Mouse (Mus musculus) CH12F3 (cell line): ENCODE results near the gene AC134908.4.

Experiments used
- in situ Hi-C: fragments of 300-500 bp; cut with MboI; formaldehyde crosslinking; loops from 2 replicates; pipeline ENCODE4 v1.14.3; 2020; ENCODE audit warnings: low sequenced_read_pairs

Gene AC134908.4

GRCm38 (mm10) chr17:25831451-25832281, 36.2 kb upstream of the AC134908.4 start:
- in situ Hi-C loops: no loop called here

- in situ Hi-C loops: no loop called here
These were observed 35.5 kb upstream of the AC134908.4 start for GRCm38 (mm10) chr17:25830806-25831431.

DNA sequence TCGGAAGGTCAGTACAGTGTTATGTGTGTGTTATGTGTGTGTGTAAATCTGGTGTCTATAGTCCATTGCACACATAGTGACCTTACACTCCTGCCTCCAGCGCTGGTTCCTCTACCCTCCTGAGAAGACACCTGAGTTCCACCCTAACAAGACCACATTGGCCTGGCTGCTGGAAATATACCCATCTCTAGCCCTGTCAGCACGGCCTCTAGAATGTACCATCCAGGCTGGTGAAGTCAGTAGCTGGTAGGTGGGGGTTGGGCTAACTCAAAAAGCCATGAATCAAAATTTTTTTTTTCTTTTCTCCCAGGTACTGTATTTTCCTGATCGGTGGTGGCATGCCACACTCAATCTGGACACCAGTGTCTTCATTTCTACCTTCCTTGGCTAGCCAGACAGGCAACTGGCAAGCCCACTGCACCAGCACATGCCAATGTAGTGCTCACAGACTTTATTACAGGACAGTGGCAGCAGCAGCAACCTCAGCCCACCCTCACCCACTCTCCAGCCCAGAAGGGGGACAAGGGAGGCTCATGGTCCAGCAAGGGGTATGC, 34.8 kb upstream of the AC134908.4 start:
- in situ Hi-C loops: no loop called here

DNA sequence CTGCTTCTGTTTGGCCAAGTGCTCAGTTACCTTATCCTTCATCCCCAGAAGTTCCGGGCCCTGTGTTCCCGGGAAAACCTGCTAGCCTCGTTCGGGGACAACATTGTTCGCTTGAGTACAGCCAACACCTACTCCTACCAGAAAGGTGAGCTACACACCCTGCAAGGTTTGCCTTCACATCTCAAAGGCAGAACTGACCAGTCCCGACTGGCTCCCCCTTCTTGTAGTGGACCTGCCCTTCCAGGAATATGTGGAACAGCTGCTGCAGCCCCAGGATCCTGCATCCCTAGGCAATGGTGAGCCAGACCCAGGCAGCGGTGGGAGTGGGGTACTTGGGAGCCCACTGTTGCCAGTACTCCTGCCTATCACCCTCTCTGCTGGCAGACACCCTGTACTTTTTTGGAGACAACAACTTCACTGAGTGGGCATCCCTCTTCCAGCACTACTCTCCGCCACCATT, 34.1 kb upstream of the AC134908.4 start:
- in situ Hi-C loops: no loop called here

DNA sequence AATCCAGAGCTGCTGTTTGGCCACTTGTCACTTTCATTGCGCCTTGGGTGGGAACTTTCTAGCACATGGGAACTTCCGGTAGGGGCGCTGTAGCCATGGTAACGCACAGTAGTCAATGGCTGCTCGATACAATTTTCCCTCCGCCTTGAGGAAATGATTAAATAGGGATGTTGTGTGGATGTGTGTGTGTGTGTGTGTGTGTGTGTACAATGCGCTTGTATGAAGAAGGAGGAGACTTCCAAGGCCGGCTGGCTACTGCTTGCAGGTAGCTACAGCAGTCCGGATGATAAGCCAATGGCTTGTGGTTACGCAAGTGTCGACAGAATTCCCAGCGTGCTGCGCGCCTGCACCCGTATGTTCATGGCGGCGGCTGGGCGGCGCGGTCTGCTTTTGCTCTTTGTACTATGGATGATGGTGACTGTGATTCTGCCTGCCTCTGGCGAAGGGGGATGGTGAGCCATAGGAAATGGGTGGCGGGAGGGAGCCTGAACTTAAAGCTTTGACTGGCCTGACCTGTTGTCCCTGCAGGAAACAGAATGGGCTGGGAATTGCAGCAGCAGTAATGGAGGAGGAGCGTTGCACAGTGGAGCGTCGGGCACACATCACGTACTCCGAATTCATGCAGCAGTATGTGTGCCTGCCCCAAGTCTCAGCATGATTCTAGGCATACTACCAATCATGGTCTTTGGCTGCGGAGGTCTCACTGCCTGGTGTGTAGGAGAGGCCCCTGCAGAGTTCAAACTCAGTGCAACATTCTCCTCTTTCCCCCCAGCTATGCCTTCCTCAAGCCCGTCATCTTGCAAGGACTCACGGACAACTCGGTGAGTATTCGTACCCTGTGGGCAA, 33.5 kb upstream of the AC134908.4 start, which contains the start of gene Jmjd8:
Gene Jmjd8 (plus strand): TSS at position 156 of the 846 bp plus-strand sequence.
- in situ Hi-C loops: no loop called here

DNA sequence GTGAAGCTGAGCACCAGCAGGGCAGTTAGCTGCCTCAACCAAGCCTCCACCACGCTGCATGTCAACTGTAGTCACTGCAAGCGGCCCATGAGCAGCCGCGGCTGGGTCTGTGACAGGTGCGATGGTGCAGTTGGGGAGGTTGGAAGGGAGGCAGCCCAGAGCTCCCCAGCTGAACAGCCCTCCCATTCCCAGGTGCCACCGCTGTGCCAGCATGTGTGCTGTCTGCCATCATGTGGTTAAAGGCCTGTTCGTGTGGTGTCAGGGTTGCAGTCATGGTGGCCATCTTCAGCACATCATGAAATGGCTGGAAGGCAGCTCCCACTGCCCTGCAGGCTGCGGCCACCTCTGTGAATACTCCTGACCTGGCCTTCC, 32.8 kb upstream of the AC134908.4 start:
- in situ Hi-C loops: no loop called here

DNA sequence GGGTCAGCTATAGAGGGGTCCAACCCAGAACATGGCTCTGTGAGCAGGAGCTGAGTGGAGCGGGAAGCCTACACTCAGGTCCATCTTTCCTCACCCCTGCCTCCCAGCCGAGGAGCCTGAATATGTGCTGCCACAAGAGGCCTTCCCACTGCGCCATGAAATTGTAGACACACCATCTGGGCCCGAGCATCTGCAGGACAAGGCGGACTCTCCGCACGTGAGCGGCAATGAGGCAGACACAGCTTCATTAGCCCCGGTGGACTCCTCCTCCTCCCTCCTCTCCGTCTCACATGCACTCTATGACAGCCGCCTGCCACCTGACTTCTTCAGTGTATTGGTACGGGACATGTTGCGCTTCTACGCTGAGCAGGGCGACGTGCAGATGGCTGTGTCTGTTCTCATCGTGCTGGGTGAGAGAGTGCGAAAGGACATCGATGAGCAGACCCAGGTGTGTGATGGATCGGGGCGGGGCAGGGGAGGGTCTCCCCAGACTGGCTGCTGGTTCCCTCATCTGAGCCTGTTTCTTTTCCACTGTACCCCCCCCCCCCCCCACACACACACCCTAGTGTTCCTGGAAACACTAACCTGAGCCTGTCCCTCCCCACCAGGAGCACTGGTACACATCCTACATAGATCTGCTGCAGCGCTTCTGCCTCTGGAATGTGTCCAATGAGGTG, 32.2 kb upstream of the AC134908.4 start:
- in situ Hi-C loops: no loop called here

- in situ Hi-C loops: no loop called here
These were observed 31.6 kb upstream of the AC134908.4 start for GRCm38 (mm10) chr17:25827011-25827410.

DNA sequence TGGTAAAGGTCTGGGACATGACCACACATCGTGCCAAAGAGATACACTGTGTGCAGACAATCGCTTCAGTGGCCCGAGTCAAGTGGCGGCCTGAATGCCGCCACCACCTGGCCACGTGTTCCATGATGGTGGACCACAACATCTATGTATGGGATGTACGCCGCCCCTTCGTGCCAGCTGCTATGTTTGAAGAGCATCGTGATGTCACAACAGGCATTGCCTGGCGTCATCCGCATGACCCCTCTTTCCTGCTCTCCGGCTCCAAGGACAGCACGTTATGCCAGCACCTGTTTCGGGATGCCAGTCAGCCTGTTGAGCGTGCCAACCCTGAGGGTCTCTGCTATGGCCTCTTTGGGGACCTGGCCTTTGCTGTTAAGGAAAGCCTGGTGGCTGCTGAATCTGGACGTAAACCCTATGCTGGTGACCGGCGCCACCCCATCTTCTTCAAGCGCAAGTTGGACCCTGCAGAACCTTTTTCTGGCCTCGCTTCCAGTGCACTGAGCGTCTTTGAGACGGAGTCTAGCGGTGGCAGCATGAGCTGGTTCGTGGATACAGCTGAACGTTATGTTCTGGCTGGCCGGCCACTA, 30.6 kb upstream of the AC134908.4 start:
- in situ Hi-C loops: no loop called here

DNA sequence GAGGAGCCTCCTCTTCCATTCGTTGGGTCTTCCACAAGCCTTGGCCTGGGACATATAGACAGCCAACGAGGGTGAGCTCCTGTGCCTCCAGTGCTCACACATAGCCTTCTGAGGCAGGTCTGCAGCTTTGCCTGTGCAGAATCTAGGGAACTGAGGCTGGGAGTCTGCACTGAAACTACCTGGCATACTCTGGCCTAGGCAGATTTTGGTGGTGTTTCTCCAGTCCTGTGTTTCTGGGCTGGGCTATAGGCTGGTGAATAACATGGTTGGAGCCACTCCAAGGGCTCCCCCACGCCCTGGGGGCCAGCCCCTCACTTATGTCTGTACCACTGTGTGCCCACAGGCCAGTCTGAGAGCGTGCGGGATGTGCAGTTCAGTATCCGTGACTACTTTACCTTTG, 29.9 kb upstream of the AC134908.4 start:
- in situ Hi-C loops: no loop called here

DNA sequence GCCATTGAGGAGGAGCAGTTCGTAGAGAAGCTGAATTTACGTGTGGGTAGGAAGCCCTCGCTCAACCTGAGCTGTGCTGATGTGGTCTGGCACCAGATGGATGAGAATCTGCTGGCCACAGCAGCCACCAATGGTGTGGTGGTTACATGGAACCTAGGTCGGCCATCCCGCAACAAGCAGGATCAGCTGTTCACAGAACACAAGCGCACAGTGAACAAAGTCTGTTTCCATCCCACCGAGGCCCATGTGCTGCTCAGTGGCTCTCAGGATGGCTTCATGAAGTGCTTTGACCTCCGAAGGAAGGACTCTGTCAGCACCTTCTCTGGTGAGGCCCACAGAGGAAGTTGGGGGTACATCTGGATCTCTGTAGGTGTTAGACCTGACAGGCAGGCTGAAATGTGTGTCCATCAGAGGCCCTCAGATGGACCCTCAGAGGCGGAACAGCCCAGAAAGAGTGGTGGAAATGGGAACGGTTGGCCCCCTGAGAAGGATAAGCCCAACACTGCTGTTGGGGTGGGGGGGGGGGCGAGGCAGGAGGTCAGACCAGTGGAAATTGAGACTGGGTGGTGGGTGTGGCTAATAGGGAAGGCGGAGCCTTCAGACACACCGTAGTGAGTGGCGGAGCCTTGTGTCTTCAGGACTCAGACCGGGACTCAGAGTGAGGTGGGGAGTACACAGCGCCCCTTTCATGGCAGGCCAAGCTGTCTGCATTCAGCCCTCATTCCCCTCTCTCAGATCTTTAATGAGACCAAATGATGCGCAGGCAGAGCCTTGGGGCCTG, 29.1 kb upstream of the AC134908.4 start:
- in situ Hi-C loops: no loop called here

DNA sequence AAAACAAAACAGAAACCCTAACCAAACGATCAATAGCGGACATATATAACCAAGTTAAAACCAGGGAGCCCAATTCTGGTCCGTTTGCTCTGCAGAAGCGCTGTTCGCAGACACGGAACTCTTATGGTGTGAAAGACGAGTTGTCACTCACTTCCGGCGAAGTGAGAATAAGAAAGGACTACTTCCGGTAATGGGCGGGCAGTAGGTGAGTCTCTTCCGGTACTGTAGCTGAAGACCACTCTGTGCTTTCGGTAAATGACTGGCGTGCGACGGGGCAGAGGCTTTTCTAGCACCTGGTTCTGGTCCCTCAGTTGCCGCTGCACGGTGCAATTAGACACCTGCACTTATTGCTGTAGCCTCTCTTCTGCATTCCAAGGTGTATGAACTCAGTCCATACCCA, 28.0 kb upstream of the AC134908.4 start, which contains the start of gene Wdr24:
Gene Wdr24 (plus strand): TSS at position 176 of the 400 bp plus-strand sequence.
- in situ Hi-C loops: no loop called here

GRCm38 (mm10) chr17:25818851-25819780, 23.7 kb upstream of the AC134908.4 start:
- in situ Hi-C loops: no loop called here

- in situ Hi-C loops: no loop called here
These were observed 22.2 kb upstream of the AC134908.4 start for GRCm38 (mm10) chr17:25817662-25818061.

DNA sequence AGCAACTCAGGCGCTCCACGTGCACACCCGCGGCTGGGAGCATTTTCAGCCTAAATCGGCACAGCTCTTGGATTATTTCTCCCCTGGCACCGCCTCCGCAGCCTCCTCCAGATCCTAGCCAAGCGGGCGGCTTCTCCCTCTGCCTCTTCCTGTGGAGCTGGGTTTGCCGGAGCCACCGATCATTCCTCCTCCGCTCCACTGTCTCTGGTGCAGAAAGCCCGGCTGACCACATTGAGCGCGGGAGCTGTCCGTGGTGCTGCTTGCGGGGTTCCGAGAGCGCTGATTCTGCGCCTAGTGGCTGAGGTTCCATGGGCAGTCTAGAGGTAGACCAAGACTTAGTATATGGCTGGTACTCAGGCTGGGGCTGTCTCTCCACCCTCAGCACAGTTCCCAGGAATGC, 18.0 kb upstream of the AC134908.4 start:
- in situ Hi-C loops: no loop called here

GRCm38 (mm10) chr17:25810890-25811289, 15.4 kb upstream of the AC134908.4 start:
- in situ Hi-C loops: no loop called here

DNA sequence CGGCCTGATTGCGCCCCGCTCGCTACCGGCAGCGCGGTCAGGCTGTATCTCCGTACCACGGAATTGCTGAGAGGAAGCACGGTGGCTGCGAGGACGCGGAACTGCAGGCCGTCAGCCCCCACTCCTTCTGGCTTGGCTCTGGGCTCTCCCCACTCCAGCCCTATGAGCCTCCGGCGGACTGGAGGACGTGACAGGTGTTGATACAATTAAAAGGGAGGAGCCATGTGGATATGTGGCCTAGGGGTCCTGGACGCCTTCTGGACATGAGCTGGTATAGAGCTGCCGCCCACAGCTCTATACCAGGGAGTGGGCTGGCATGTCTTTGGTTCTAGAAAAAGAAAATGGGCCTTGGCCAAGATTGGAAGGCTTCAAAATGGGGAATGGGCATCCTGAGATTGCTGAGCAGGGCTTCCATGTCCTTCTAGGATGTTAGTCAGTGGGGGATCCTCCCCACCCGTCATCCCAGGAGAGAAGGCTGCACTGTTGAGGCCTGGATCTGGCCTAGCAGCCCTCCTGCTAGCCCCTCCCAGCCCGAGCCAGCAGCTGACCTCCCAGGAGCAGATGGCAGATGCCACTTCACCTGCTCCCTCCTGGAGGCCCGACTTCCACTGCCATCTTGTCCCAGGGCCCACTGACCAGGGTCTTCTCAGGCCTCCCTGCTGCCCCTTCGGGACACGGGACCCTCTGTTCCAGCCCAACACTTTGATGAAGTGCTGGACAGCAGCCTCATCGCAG, 14.3 kb upstream of the AC134908.4 start:
- in situ Hi-C loops: no loop called here
